Mouse (Mus musculus): Measurements from ENCODE around the gene Ercc6.

Ercc6 gene

DNA sequence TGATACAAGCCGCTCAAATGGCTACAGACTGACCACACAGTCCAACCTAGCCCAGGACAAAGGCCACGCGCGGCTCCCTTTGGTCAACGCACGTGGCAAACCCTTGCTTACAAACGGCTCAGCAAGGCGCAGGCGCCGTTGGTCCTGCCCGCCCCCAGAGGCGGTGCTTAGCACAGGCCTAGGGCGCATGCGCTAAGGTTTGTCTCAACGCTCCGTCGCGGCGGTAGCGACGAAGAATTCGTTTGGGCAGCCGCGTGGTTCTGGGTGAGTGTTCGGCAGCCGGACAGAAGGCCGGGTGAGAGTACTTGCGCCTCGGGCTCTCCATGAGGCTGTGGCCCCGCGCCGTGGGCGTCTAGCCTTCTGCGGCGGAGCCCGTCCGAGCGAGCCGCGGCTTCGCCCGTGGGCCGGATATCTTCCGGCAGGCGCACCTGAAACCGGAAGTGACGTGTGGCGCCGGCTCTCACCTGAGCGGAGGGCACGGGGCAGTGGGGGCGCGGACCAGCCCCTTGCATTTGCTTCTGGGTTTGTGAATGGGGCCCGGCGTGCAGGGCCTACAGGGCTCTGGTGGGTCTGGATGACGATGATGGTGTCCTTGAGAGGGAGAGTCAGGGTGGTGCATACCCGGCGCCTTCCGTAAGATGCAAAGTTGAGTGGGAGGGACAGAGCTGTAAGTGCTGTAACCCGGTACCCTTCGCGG lies at the start of gene Ercc6:
Ercc6 (plus strand) TSS at position 186 of the 697 bp plus-strand sequence.
- DNase-seq (ENCODE audit: low read depth, low spot score): peak; percentile 96

DNA sequence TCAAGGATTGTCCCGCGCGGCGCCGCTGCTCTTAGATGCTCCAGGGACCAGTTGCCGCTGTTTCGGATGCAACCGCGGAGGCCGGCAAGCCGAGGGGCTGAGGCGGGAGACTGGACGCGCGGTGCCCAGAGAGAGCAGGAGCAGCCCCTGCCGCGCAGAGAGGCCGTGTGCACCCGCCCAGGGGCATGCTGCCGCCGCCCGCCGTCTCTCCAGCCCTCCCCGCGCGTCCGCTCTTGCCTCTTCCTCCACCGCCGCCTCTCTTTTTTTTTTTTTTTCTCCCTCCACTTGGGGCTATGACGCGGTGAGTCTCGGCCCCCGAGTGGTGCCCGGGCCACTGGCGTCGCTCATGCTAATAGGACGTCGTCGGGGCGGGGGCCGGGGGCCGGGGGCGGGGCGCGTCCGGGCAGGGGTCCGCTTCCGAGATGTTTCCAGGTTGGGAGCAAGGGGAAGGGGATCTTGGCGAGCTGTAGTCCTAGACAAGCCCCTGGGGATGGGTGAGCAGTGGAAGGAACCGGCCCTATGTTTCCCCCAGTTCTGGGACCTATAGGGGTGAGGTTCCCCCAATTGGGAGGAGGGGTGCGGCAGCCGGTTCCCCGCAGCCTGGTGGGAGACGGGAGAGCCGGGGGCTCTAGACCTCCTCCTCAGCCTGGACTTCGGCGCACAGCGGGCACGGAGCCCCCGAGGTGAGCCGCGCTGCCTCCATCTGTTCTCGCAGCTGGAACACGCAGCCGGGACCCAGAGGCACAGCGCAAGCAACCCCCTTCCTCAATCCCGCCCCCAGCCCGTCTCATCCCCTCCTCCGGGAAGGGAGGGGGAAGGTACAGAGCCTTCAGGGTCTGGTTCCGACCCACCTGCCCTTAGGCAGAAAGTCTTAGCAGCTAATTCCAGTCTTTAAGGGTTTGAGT lies 48.5 kb upstream of the Ercc6 start, which contains the start of gene Slc18a3:
Slc18a3 (minus strand) TSS at position 250 of the 905 bp plus-strand sequence.
- DNase-seq (ENCODE audit: low read depth, low spot score): no peak

DNA sequence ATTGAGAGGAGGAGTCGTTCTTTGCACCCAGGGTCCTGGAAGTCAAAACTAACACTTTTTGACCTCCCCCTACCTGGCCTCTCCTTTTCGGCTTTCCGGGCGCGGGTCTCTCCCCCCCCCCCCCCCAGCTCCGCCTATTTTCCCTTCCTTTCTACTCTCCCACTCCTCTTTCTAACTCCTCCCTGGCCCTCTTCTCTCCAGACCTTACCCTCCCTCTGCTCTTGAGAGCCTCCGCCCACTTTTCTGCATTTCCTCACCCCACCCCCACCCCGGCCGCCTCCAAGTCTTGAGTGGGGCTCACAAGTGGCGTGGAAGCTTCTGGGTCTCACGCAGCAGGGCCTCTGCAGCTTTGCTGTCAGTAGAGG lies 47.8 kb upstream of the Ercc6 start:
- DNase-seq (ENCODE audit: low read depth, low spot score): no peak

DNA sequence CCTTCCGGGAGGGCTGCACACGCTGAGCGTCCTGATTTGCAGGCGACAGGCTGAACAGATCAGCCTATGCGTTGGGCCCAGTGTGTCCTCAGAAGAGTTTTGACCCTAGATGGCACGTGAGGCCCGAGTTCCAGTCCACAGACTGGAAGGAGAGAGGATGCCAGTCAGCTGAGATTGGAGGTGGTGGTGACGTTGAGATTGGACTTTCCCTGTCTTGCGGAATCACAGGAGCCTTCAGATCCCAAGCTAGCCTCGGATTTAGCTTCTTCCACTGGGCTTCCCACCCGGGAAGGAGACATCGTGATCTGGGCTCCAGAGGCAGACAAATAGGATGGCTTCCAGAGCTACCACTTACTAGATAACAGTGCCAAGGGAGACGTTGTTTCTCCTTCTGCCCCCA lies 47.4 kb upstream of the Ercc6 start, which contains the start of gene Chat:
Chat (minus strand) TSS at position 101 of the 400 bp plus-strand sequence.
- no peak for DNase-seq (ENCODE audit: low read depth, low spot score)

DNA sequence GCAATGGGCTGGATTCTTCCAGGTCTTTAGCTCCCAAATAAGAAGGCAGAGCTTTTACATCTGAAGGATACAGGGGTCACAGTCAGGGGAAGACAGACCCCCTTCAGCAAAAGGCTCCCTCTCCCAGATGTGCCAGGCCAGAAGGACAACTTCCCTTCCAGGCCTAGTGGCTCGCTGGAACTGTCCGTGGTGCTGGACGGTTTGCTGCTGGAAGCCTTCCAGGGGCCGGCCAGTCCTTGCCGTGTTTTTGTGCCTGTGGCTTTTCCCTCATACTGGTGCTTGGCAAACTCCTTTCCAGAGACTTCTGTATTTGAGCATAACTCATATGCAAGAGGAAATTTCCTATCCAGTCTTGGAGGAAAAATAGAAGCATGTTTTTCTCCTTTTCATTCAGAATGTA lies 45.7 kb upstream of the Ercc6 start:
- DNase-seq (ENCODE audit: low read depth, low spot score): peak; percentile 69

DNA sequence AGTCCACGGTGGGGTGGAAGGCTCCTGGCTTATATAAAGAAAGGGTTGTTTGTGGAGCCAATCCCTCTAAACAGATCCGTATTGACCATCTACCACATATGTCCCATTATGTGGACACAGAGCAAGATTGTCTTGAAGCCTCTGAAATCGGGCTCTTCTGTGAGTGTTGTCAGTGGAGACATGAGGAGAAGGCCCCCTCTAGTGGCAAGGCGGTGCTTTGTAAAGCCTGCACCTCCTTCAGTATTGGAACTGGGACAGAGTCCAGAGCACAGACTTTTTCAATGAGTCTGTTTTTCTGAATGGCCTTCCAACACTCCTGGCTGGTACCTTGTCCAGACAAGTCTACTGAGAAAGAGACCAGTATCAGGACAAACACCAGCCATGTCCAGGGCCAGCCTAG lies 40.3 kb upstream of the Ercc6 start:
- DNase-seq (ENCODE audit: low read depth, low spot score): peak; percentile 47

DNA sequence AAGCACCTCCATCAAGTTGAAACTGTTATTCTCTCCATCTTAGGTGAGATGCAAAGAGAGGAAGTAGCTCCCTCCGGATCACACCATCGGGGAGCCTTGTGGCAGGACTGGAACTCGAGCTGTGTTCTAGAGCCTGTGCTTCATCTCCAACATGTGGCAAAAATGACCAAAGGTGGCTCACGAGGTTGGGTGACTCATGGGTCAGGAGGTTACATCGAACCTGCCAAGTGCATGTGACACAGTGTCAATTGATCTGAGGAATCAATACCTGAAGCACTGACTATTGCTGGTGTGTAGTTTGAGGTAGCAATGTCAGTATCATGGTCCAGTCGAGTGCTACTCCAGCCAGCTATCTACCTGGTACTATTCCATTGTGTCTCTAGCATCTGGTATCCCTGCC lies 36.8 kb upstream of the Ercc6 start:
- no peak for DNase-seq (ENCODE audit: low read depth, low spot score)

DNA sequence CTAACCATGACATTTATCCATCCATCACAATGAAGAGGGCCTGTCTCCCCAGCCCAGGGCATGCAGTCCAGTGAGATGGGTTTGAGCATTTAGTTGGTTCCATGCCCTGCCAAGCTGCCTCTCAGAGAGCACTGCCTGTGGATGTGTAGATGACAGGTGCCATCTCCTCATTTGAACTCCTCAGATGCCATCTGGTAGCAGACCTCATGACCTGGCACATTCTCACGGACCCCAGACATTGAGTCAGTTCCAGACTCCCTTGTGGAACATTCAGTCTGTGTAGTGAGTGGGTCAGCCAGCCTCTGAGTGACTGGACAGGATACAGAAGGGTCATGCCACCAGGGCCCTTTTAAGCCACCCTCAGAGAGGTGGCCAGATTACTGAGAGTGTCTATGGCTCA lies 35.7 kb upstream of the Ercc6 start:
- DNase-seq (ENCODE audit: low read depth, low spot score): no peak

DNA sequence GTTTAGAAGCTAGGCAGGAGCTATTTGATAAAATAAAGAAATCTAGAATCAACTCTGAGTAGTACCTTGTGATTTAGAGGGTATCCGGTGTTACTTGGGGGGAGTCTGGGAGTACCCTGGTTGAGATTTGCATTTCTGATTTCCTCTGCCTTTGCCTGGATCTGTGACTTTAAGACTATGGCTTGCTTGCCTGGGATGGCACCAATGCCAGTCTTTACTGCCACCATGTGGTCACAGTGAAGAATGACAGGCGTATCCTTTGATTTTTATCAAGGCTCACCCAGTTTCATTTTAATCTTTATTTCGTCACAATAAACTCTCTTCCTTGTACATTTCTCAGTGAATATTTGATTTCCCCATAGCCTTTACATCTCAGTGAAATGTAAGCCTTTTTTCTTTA lies 31.3 kb upstream of the Ercc6 start:
- DNase-seq (ENCODE audit: low read depth, low spot score): peak; percentile 45

DNA sequence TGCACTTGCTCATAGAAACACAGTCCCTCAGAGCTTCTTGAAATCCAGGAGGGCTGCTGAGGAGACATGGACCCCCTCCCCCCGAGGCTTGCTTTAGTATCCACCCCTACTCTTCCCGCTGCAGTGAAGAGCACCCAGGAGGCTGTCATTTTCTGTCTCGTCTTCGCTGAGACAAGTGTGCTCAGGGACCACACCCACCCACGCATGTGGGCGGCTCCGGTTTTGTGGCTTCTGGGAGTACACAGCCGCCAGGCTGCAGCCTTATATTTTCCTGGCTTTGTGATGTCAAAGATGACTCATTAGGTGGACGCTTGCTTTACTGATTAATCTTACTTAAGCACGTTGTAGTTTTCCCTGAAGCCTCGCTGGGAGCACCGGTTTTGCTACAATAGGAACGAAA lies 20.8 kb upstream of the Ercc6 start:
- DNase-seq (ENCODE audit: low read depth, low spot score): no peak

DNA sequence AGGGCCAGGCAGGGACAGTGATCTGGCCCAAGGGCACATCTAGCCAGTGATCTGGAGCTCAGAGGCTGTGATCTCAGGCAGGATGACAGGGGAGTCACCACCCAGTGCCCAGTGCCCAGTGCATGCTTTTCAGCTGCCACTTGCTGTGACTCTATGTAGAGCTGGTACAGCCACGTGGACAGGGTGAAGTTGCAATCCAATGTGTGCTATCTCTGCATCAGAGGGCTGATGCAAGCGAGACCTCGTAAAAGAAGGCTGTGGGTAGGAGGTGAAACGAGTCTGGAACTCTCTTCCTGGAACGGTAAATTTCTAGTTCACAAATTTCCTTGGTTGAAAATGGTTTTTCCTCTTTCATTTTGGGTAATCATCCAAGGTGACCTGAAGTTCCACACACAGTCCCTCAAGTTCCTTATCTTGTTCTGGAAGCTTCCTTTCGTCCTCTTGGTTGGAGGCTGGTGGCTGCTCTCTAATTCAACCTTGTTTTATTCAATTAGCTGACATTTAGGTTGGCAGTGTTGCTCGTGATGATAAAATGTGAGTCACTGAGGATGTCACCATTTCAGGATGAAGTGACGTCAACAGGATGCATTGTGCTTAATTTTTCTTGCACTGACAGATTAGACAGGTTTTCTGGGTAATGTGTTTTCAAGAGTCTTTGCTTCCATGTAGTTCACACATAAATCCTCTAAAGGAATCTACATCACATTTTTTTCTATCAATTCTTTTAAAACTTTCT lies 17.0 kb upstream of the Ercc6 start:
- no peak for DNase-seq (ENCODE audit: low read depth, low spot score)

DNA sequence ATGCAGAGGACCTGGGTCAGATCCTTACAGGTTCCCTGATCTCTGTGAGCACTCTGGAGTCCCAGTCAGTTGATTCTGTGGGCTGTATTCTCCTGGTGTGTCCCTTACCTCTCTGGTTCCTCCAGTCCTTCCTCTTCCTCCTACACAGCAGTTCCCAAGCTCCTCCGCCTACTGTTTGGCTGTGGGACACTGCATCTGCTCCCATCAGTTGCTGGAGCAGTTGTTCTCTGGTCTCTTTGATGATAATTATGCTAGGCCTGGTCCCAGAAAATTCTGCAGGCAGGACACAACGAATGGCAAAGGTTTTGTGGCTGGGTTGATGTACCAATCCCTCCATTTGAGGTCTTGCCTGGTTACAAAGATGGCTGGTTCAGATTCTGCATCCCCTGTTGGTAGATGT lies 12.0 kb upstream of the Ercc6 start:
- no peak for DNase-seq (ENCODE audit: low read depth, low spot score)

DNA sequence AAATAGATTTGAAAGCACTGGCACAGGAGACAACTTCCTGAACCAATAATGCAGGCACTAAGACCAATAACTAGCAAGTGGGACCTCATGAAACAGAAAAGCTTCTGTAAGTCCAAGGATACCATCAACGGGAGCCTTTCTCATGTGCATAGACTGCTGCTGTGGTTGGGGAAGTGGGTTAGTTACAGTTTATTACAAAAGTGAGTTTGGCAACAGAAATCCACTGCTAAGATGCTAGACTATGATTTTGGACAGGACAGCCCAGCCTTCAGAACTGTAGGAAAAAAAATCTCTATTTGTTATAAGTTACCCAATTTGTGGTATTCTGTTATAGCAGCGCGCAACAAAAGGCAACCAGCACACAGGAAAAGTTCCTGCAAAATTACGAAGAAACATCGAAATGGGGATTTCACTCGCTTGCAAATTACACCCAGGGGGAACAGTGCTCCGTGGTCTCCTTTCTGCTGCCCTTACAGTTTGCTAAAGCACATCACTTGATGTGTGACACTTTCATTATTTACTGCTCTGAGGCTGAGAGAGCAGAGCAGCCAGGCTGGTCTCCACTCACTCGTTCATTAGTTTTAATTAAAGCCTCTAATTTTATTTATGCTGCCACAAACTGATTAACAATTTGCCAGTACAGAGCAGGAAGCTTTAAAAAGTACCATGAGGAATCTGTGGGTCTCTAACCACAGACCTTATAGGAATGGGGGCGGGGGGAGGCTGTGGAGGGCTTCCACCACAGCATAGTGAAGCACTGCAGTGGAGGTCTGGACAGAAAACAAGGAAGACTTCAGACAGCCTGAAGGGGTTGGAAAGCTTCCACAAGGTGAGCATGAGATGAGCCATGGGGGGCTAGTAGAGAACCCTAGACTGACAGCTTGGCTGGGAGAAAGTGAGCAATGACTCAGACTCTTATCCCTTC lies 10.3 kb upstream of the Ercc6 start:
- DNase-seq (ENCODE audit: low read depth, low spot score): no peak

DNA sequence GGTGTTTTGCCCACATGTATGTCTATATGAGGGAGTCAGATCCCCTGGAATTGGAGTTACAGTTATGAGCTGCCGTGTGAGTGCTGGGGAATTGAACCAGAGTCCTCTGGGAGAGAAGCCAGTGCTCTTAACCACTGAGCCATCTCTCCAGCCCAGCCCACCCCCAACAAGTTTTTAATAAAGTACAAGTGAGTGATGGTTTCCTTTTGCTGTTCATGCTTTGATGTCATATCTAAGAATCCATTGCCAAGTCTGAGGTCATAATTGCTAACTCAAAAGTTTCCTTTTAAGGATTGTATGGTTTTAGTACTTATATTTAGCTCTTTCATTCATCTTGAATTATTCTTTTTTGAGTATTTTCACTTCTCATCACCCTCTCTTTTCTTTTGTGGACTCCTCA lies 9.4 kb upstream of the Ercc6 start:
- DNase-seq (ENCODE audit: low read depth, low spot score): no peak

DNA sequence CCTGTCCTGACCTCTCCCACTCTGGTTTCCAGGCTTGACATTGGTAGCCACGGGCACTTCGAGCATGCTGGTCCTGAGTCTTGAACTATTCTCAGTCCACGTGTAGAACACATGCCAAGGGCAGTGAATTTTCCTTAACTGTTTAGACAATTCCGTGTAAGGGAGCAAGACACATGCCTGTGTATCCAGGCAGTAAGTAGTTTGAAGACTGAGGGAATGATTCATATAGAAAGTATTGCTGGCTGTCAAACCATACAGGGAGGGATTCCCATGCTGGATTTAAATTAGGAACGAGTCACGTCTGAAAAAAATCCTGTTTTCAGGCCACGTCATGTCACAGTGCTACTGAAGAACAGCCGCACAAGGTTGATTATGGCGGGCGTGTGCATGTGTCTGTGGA lies 7.0 kb upstream of the Ercc6 start:
- no peak for DNase-seq (ENCODE audit: low read depth, low spot score)

DNA sequence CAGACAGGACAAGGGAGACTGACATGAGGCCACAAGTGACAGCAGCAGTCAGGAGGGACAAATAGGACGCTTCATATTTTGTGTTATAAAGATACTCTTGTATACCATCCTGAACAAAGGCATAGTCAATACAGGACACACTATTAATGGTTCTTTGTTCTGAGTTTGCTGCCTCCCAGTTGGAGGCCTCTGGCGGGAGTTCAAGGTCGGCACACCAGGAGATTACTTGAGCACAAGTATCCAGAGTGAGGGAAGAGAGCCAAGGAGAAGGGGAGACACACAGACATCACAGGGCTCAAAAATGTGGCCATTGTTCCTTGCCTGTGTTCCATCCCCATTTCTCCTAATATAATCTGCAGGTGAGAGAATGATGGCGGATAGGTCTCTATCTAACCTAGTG lies 6.1 kb upstream of the Ercc6 start:
- DNase-seq (ENCODE audit: low read depth, low spot score): no peak

DNA sequence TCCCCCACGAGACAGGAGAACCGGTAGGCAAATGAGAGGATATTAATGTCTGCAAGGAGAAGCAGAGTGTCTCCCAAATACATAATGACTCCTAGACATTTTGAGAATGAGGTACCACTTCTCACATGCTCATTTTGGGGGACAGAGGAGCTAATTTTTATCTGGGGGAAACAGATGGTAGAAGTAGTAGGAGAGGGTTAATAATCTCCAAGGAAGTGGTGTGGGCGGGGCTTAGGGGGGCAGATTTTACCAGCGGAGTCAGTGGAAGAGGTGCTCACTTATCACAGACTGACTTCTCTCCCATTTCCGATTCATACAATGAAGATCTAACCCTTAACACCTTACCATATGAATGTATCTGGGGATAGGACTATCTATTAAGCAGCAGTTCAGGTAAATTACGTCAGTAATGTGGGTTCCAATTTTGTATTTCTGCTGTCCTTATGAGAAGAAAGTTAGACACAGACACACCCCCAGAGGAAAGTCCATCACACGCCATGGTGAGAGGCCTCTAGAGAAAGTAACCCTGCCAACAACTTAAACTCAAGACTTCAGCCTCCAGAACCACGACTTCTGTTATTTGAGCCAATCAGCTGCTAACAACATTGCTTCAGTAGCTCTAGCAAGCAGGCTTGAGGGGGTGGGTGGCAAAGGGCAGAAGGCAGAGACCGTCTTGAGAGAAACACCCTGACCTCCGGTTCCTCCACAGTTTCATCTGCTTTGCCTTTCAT lies 5.1 kb upstream of the Ercc6 start:
- no peak for DNase-seq (ENCODE audit: low read depth, low spot score)

DNA sequence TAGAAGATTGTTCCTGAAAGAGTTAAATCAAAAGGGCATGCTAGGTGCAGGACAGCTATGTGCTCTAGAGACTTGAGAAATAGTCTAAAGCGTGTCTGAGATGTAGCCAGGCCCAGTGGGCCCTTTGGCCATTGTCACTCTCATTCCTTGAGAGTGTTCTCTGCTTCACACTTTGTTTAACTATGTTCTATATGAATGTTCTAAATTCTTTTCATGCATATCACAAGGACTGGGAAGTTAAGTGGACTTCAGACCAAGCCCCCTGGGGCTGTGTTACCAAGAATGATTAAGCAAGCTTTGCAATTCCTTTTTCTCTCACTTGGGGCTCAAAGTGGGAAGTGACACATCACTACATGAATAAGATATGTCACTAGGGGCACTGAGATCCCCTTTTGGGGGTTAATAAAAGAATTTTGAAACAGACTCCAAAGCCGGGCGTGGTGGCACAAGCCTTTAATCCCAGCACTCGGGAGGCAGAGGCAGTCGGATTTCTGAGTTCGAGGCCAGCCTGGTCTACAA lies 3.8 kb upstream of the Ercc6 start:
- DNase-seq (ENCODE audit: low read depth, low spot score): no peak

DNA sequence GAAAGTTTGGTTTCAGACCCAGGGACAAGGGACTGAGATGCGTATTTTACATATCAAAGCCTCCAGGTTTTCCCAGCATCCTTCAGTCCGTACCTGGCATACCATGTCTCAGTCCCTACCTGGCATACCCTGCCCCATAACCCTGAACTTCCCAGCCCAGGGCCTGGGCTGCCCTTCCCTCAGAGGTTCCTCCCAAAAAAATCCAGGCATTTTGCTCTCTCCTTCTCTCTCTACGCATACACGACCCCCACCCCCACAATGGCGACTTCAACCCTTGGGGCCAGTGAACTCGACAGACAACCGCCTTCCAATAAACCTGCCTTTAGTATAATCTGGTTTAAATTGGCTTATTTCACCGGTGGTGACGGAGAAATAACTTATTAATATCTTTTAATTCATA lies 409 bp upstream of the Ercc6 start:
- DNase-seq (ENCODE audit: low read depth, low spot score): no peak

DNA sequence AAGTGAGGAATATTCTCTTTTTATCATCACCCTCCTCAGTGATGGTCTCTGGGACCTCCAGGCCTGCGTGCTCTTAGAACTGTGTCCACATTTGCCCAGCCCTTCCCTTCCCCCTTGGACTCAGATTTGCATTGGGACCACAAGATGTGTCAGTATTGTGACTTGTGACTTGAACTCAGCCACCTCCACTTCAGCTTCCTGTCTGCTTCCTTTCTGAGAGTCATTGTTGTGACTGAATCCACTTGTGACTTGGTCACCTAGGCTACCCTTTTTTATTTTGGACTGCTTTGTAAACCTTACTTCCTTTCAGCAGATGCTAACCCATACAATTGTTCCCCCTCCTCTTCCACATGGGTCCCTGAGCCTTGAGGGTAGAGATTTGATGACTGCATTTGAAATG lies 2.8 kb downstream of the Ercc6 start:
- DNase-seq (ENCODE audit: low read depth, low spot score): no peak
